Mouse (Mus musculus): Measurements from ENCODE around the gene Srd5a2. TPM values are rescaled to one million over a fixed set of nuclear protein-coding genes. Genes with fewer than 3 reads are reported as not detected.

Srd5a2 gene
- not detected for polyA plus RNA-seq (2012; fragmentation: generic; extraction: Trizol)

GRCm38 (mm10) chr17:74047210-74048082 is at the start of gene Srd5a2:
Gene Srd5a2, minus strand, starts transcription at chr17:74047916.
- TF ChIP-seq TCF12 (IDR thresholded peaks at IDR 0.05; ENCODE audit: insufficient read depth, poor library complexity, severe bottlenecking) = no peak
- no peak for TF ChIP-seq MAX (IDR thresholded peaks at IDR 0.05; ENCODE audit: low read depth)
- TF ChIP-seq REST (IDR thresholded peaks at IDR 0.05; ENCODE audit: insufficient read depth, insufficient read length) = no peak
- TF ChIP-seq MYOG (IDR thresholded peaks at IDR 0.05; ENCODE audit: control insufficient read depth in 1 of 3, insufficient read depth in 1 of 3, insufficient read length in 2 of 3, low read depth in 2 of 3) = no peak
- no peak for TF ChIP-seq POLR2A (IDR thresholded peaks at IDR 0.05; ENCODE audit: insufficient read length, low read depth)
- TF ChIP-seq TCF3 (IDR thresholded peaks at IDR 0.05; ENCODE audit: insufficient read length, low read depth) = no peak
- TF ChIP-seq E2F4 (IDR thresholded peaks at IDR 0.05; ENCODE audit: insufficient read depth) = no peak
- no peak for TF ChIP-seq SRF (IDR thresholded peaks at IDR 0.05; ENCODE audit: control insufficient read depth, insufficient read length, low read depth)
- no peak for TF ChIP-seq USF1 (IDR thresholded peaks at IDR 0.05; ENCODE audit: low read depth)
- Histone ChIP-seq H3K27me3 (ENCODE audit: control insufficient read depth, insufficient read depth, insufficient read length) (peaks cover 33% of the 10 kb centered on the region), H3K4me2 (ENCODE audit: low read depth) (no peak within 1 kb of the TSS), H3ac (ENCODE audit: control insufficient read depth, insufficient read length) (no peak within 1 kb of the TSS), H3K79me2 (ENCODE audit: control insufficient read depth, insufficient read depth) (no peaks in the 10 kb centered on the region), H3K36me3 (ENCODE audit: control insufficient read depth, insufficient read depth) (no peaks in the 10 kb centered on the region), H3K4me3 (no peak within 1 kb of the TSS)

- no peak overlapping the region for H3ac ChIP-seq (ENCODE audit: control insufficient read depth, insufficient read length)
- peak overlapping the region; percentile 40 for H3K4me2 ChIP-seq (ENCODE audit: low read depth)
- no peak overlapping the region for H3K4me3 ChIP-seq
- H3K36me3 ChIP-seq (ENCODE audit: control insufficient read depth, insufficient read depth) = no peaks in the 10 kb centered on the region
- H3K79me2 ChIP-seq (ENCODE audit: control insufficient read depth, insufficient read depth) = no peaks in the 10 kb centered on the region
- H3K27me3 ChIP-seq (ENCODE audit: control insufficient read depth, insufficient read depth, insufficient read length) = no peaks in the 10 kb centered on the region
- TF ChIP-seq CEBPB (IDR thresholded peaks at IDR 0.05; ENCODE audit: insufficient read depth, poor library complexity, severe bottlenecking) (peak; percentile 75), MYOG (IDR thresholded peaks at IDR 0.05; ENCODE audit: control insufficient read depth in 1 of 3, insufficient read depth in 1 of 3, insufficient read length in 2 of 3, low read depth in 2 of 3) (no peak)
Observed at GRCm38 (mm10) chr17:74088886-74089678, 41.4 kb upstream of the Srd5a2 start.

GRCm38 (mm10) chr17:74088016-74088415 is 40.3 kb upstream of the Srd5a2 start:
- no peaks in the 10 kb centered on the region for H3K79me2 ChIP-seq (ENCODE audit: control insufficient read depth, insufficient read depth)
- H3K36me3 ChIP-seq (ENCODE audit: control insufficient read depth, insufficient read depth) = no peaks in the 10 kb centered on the region
- TF ChIP-seq TCF12 (IDR thresholded peaks at IDR 0.05; ENCODE audit: insufficient read depth, poor library complexity, severe bottlenecking) = no peak
- no peak for TF ChIP-seq POLR2AphosphoS2 (IDR thresholded peaks at IDR 0.05; ENCODE audit: insufficient read length, low read depth)
- H3K4me3 ChIP-seq = no peak overlapping the region
- peak overlapping the region; percentile 40 for H3K4me2 ChIP-seq (ENCODE audit: low read depth)
- no peaks in the 10 kb centered on the region for H3K27me3 ChIP-seq (ENCODE audit: control insufficient read depth, insufficient read depth, insufficient read length)
- no peak overlapping the region for H3ac ChIP-seq (ENCODE audit: control insufficient read depth, insufficient read length)

GRCm38 (mm10) chr17:74083370-74083769 is 35.7 kb upstream of the Srd5a2 start:
- Histone ChIP-seq H3K4me3 (no peak overlapping the region), H3K36me3 (ENCODE audit: control insufficient read depth, insufficient read depth) (no peaks in the 10 kb centered on the region), H3ac (ENCODE audit: control insufficient read depth, insufficient read length) (no peak overlapping the region), H3K79me2 (ENCODE audit: control insufficient read depth, insufficient read depth) (no peaks in the 10 kb centered on the region), H3K27me3 (ENCODE audit: control insufficient read depth, insufficient read depth, insufficient read length) (no peaks in the 10 kb centered on the region), H3K4me2 (ENCODE audit: low read depth) (no peak overlapping the region)
- TF ChIP-seq POLR2A (IDR thresholded peaks at IDR 0.05; ENCODE audit: insufficient read length, low read depth) (no peak), USF1 (IDR thresholded peaks at IDR 0.05; ENCODE audit: low read depth) (no peak), SRF (IDR thresholded peaks at IDR 0.05; ENCODE audit: control insufficient read depth, insufficient read length, low read depth) (no peak), MYOD1 (IDR thresholded peaks at IDR 0.05; ENCODE audit: control insufficient read depth in 1 of 3, insufficient read length in 2 of 3, low read depth in 2 of 3) (no peak), CEBPB (IDR thresholded peaks at IDR 0.05; ENCODE audit: insufficient read depth, poor library complexity, severe bottlenecking) (0 out of 2 replicates have a peak, but pooled peaks have one; percentile 51), REST (IDR thresholded peaks at IDR 0.05; ENCODE audit: insufficient read depth, insufficient read length) (no peak), E2F4 (IDR thresholded peaks at IDR 0.05; ENCODE audit: insufficient read depth) (no peak), MYOG (IDR thresholded peaks at IDR 0.05; ENCODE audit: control insufficient read depth in 1 of 3, insufficient read depth in 1 of 3, insufficient read length in 2 of 3, low read depth in 2 of 3) (no peak)

GRCm38 (mm10) chr17:74080076-74080615 is 32.4 kb upstream of the Srd5a2 start:
- no peak for TF ChIP-seq POLR2A (IDR thresholded peaks at IDR 0.05; ENCODE audit: insufficient read length, low read depth)
- no peak for TF ChIP-seq MYOD1 (IDR thresholded peaks at IDR 0.05; ENCODE audit: control insufficient read depth in 1 of 3, insufficient read length in 2 of 3, low read depth in 2 of 3)
- TF ChIP-seq TCF12 (IDR thresholded peaks at IDR 0.05; ENCODE audit: insufficient read depth, poor library complexity, severe bottlenecking) = no peak
- TF ChIP-seq SRF (IDR thresholded peaks at IDR 0.05; ENCODE audit: control insufficient read depth, insufficient read length, low read depth) = no peak
- no peak for TF ChIP-seq MYOG (IDR thresholded peaks at IDR 0.05; ENCODE audit: control insufficient read depth in 1 of 3, insufficient read depth in 1 of 3, insufficient read length in 2 of 3, low read depth in 2 of 3)
- TF ChIP-seq REST (IDR thresholded peaks at IDR 0.05; ENCODE audit: insufficient read depth, insufficient read length) = no peak
- TF ChIP-seq E2F4 (IDR thresholded peaks at IDR 0.05; ENCODE audit: insufficient read depth) = no peak
- no peak for TF ChIP-seq USF1 (IDR thresholded peaks at IDR 0.05; ENCODE audit: low read depth)
- TF ChIP-seq POLR2AphosphoS2 (IDR thresholded peaks at IDR 0.05; ENCODE audit: insufficient read length, low read depth) = no peak
- TF ChIP-seq TCF3 (IDR thresholded peaks at IDR 0.05; ENCODE audit: insufficient read length, low read depth) = no peak
- no peak for TF ChIP-seq MAX (IDR thresholded peaks at IDR 0.05; ENCODE audit: low read depth)
- TF ChIP-seq CEBPB (IDR thresholded peaks at IDR 0.05; ENCODE audit: insufficient read depth, poor library complexity, severe bottlenecking) = no peak

More at GRCm38 (mm10) chr17:74080076-74080615, 32.4 kb upstream of the Srd5a2 start:
- Histone ChIP-seq H3K36me3 (ENCODE audit: control insufficient read depth, insufficient read depth) (no peaks in the 10 kb centered on the region), H3K27me3 (ENCODE audit: control insufficient read depth, insufficient read depth, insufficient read length) (no peaks in the 10 kb centered on the region), H3ac (ENCODE audit: control insufficient read depth, insufficient read length) (no peak overlapping the region), H3K4me2 (ENCODE audit: low read depth) (no peak overlapping the region), H3K79me2 (ENCODE audit: control insufficient read depth, insufficient read depth) (no peaks in the 10 kb centered on the region), H3K4me3 (no peak overlapping the region)
